Mouse (Mus musculus) testis, adult 2 months (tissue): ENCODE measurements around the gene Ovca2.

Source experiments
- CTCF ChIP-seq: fragments of 200-500 bp; IDR thresholded peaks from 2 replicates; pipeline ENCODE4 v1.5.1; 2012; ENCODE audit warnings: low read depth, mild to moderate bottlenecking, inconsistent platforms, low read length, moderate library complexity; ENCODE audit not compliant: control insufficient read depth, insufficient read depth, insufficient replicate concordance
- POLR2A ChIP-seq: fragments of 200-500 bp; IDR thresholded peaks from 2 replicates; pipeline ENCODE4 v1.6.1; 2012; ENCODE audit warnings: low read depth, mild to moderate bottlenecking, inconsistent platforms, low read length, moderate library complexity; ENCODE audit not compliant: control insufficient read depth

- no peak for TF ChIP-seq POLR2A
- no peak for TF ChIP-seq CTCF
Observed at GRCm38 (mm10) chr11:75212031-75212667, 33.5 kb upstream of the Ovca2 start.
